Mouse (Mus musculus): Measurements from ENCODE around the gene Psmc1. TPM values are rescaled to one million over a fixed set of nuclear protein-coding genes. Genes with fewer than 3 reads are reported as not detected.

The Psmc1 gene
- polyA plus RNA-seq, 1 experiment from 2014 or later: 309 TPM

DNA sequence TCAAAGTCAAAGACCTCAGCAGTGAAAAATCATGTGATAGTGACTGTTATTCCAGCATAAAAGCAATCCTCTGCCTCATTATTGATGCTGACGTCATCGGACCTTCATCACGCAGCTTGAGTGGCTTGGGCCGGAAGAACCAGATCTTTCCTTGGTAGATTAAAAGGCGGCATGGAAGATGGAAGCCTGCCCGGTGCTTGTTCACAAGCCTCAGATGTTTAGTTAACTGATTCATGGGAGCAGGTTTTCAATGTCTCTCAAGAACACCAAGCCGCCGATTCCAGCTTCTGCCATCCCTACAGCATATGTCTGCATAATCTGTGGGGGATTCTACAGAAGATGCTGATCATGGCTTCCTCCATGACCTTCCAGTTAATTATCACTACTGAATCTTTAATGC lies 57.0 kb downstream of the Psmc1 start:
- WGBS: 87% methylated on average over 8 of the region's 8 CpGs
- Histone ChIP-seq H3K27ac (no peak overlapping the region), H3K27me3 (ENCODE audit: insufficient read depth, poor library complexity, severe bottlenecking) (no peaks in the 10 kb centered on the region), H3K4me3 (no peak overlapping the region), H3K36me3 (no peaks in the 10 kb centered on the region), H3K9me3 (no peaks in the 10 kb centered on the region), H3K4me1 (peaks cover 12% of the 10 kb centered on the region)
- DNase-seq (ENCODE audit: low spot score): no peak

DNA sequence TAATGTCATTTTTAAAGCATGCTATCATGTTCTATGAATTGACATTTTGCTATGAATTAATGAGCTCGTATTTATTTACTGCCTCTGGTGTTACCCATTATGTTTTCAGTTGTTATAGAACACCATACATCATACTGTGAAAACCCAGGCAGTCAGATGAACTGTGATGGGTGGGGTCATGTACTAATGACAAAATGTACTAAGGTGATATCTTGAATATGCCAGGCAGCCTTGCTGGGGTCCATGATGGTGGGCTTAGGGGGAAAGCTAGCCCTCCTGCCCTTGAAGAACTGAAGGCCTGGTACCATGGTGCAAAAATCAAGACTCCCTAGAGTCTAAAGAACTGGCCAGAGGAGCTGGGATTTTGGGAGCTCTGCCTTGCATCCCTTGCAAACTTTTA lies 57.5 kb downstream of the Psmc1 start:
- no peaks in the 10 kb centered on the region for H3K27me3 ChIP-seq (ENCODE audit: insufficient read depth, poor library complexity, severe bottlenecking)
- no peak for DNase-seq (ENCODE audit: low spot score)
- no peaks in the 10 kb centered on the region for H3K9me3 ChIP-seq
- H3K4me3 ChIP-seq: peak overlapping the region; percentile 57
- no peaks in the 10 kb centered on the region for H3K36me3 ChIP-seq
- 79% methylated on average over 1 of the region's 1 CpGs for WGBS
- peak overlapping the region; percentile 84 for H3K27ac ChIP-seq
- peaks cover 12% of the 10 kb centered on the region for H3K4me1 ChIP-seq

DNA sequence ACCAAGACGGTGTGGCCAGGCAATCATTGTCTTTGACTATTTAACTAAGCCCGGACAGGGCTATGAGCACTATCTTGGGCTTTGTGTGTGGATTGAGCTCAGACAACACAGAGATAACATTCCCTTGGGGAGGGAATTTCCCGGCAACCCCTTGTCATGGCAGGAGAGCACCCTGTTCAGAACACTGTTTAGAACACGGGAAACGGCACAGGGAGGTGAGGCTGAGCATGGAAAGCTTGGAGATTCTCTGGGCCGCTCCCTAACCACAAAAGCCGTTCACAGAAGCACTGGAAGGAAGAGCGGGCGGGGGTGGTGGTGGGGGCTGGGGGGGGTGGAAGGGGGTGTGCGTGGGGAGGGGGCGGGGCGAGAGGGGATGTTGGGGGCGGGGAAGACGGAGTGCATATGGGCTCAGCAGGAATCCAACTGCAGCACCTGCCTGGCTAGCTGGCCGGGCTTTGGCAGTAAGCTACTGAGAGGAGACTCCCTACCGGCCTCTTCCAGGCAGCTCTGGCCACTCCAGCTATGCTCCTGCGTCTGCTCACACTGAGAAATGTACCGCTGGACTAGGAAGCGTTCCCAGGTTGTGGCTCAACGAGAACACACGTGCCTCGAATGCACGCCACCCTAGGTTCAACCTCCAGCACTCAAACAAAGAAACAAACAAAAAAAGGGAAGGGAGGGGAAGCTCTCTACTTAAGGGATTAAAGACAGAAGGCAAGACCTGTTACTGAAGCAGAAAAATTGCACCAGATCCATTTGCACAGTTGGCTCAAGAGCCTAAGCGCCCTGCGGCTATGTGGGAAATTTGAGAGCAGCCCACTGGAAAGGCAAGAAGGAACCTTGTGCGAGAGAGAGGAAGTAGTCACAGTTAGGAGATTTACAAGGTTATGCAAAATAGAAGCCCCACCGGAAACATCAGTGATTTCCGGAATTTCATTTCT lies 58.2 kb downstream of the Psmc1 start:
- H3K36me3 ChIP-seq: no peaks in the 10 kb centered on the region
- H3K4me1 ChIP-seq: peaks cover 12% of the 10 kb centered on the region
- no peaks in the 10 kb centered on the region for H3K27me3 ChIP-seq (ENCODE audit: insufficient read depth, poor library complexity, severe bottlenecking)
- H3K9me3 ChIP-seq: no peaks in the 10 kb centered on the region
- peak overlapping the region; percentile 84 for H3K27ac ChIP-seq
- 12% methylated on average over 27 of the region's 28 CpGs for WGBS
- peak overlapping the region; percentile 57 for H3K4me3 ChIP-seq
- peak; percentile 77 for DNase-seq (ENCODE audit: low spot score)

- Histone ChIP-seq H3K27ac (no peak overlapping the region), H3K27me3 (ENCODE audit: insufficient read depth, poor library complexity, severe bottlenecking) (no peaks in the 10 kb centered on the region), H3K9me3 (no peaks in the 10 kb centered on the region), H3K36me3 (no peaks in the 10 kb centered on the region), H3K4me3 (no peak overlapping the region), H3K4me1 (peaks cover 12% of the 10 kb centered on the region)
- DNase-seq (ENCODE audit: low spot score): no peak
- 51% methylated on average over 7 of the region's 7 CpGs for WGBS
These were observed 62.5 kb downstream of the Psmc1 start for GRCm38 (mm10) chr12:100172481-100172880.

Other genes starting within 250 kb of the Psmc1 start
- gene Efcab11, start 225.7 kb upstream of the Psmc1 start, polyA plus RNA-seq (2016; fragmentation: Nextera tagmentation; extraction: Ambion mirVana): 10.1 and 12.6 TPM in 2 replicates
- gene Tdp1, start 225.6 kb upstream of the Psmc1 start, polyA plus RNA-seq (2016; fragmentation: Nextera tagmentation; extraction: Ambion mirVana): 42.0 and 51.3 TPM in 2 replicates
- 0.05 and 0.23 TPM in 2 replicates for gene Kcnk13, start 145.7 kb upstream of the Psmc1 start, polyA plus RNA-seq (2016; fragmentation: Nextera tagmentation; extraction: Ambion mirVana)
- 10.3 and 12.0 TPM in 2 replicates for gene Nrde2, start 49.5 kb downstream of the Psmc1 start, polyA plus RNA-seq (2016; fragmentation: Nextera tagmentation; extraction: Ambion mirVana)
- gene Calm1, start 89.3 kb downstream of the Psmc1 start, polyA plus RNA-seq (2016; fragmentation: Nextera tagmentation; extraction: Ambion mirVana): 841 and 1,083 TPM in 2 replicates

Data from heart, embryonic 10.5 days (tissue).